Mouse (Mus musculus) liver, embryonic 15.5 days (tissue): Measurements from ENCODE around the gene Ntf3. TPM values are rescaled to one million over a fixed set of nuclear protein-coding genes. Genes with fewer than 3 reads are reported as not detected.

ENCODE experiments used
- ATAC-seq: fragments of 200-750 bp; cut with Nextera tagmentation; 2 replicates; pipeline ENCODE4 v1.8.0; 2017; ENCODE audit warnings: moderate number of reproducible peaks, mild to moderate bottlenecking, moderate library complexity; ENCODE audit not compliant: insufficient read depth
- H3K27ac ChIP-seq: fragments of 300-500 bp; sonication (generic); replicated peaks from 2 replicates; pipeline ENCODE4 v1.5.1; 2015; ENCODE audit warnings: mild to moderate bottlenecking, inconsistent platforms
- H3K27me3 ChIP-seq: fragments of 300-500 bp; sonication (generic); 2 replicates; pipeline ENCODE4 v1.6.1; 2015; ENCODE audit warnings: mild to moderate bottlenecking, inconsistent platforms
- H3K36me3 ChIP-seq: fragments of 300-500 bp; sonication (generic); replicated peaks from 2 replicates; pipeline ENCODE4 v1.6.1; 2015; ENCODE audit warnings: moderate library complexity, mild to moderate bottlenecking, inconsistent platforms
- H3K4me1 ChIP-seq: fragments of 300-500 bp; sonication (generic); replicated peaks from 2 replicates; pipeline ENCODE4 v1.6.1; 2015; ENCODE audit warnings: inconsistent platforms
- H3K4me2 ChIP-seq: fragments of 300-500 bp; sonication (generic); 2 replicates; pipeline ENCODE4 v1.6.1; 2015; ENCODE audit warnings: moderate library complexity, mild to moderate bottlenecking, inconsistent platforms
- H3K4me3 ChIP-seq: fragments of 300-500 bp; sonication (generic); replicated peaks from 2 replicates; pipeline ENCODE4 v1.5.1; 2015; ENCODE audit warnings: mild to moderate bottlenecking, inconsistent platforms
- H3K9ac ChIP-seq: fragments of 300-500 bp; sonication (generic); 2 replicates; pipeline ENCODE4 v1.6.1; 2015; ENCODE audit warnings: moderate library complexity, mild to moderate bottlenecking, inconsistent platforms
- H3K9me3 ChIP-seq: fragments of 300-500 bp; sonication (generic); replicated peaks from 2 replicates; pipeline ENCODE4 v1.6.1; 2016; ENCODE audit warnings: inconsistent platforms
- WGBS: fragments of 180-500 bp; shearing (Covaris S2); methylation state at CpG from one replicate; pipeline ENCODE4 v1.1.7; 2015; ENCODE audit warnings: mixed read lengths; ENCODE audit not compliant: insufficient replicate concordance; 5-methylcytosine and 5-hydroxymethylcytosine counted together
- polyA plus RNA-seq: library from polyadenylated mRNA; unstranded; fragments of >200 nt; fragmentation: Nextera tagmentation; extraction: Ambion mirVana; gene quantifications from 2 replicates; pipeline ENCODE4 v1.2.1, GENCODE M21; 2015

Gene Ntf3
- 0.30 and 0.45 TPM in 2 replicates for polyA plus RNA-seq

DNA sequence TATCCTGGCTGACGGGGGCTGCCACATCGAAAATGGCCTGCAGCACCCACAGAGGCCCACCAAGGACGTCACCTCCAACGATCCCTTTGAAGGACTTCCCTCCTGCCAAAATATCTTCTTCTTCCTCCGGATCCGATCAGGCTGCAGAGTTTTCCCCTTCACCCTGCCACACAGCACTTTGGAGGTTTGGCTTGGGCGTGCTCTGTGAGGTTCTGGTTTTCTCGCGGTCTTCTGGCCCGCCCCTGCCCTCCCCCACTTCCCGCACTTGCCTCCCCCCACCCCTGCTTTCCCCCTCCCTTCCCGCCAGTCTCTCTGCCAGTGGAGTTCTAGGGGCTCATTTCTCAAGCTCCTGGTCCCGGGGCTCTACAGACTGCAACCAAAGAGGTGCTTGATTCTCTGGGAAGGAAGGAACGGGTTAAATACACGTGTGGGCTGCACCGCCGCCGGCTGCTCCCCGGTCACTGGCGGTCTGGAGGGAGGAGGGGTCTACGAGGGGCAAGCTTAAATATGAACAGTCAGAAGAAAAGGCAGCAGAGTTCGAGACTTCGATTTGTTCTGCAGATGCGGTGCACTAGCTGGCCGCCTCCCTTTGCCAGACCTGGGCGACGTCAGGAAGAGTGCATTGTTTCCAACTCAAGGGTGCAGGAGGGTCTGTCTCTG lies at the start of gene Ntf3:
Ntf3 (minus strand) TSS at position 363 of the 660 bp plus-strand sequence.
- Histone ChIP-seq H3K4me2 (no peak within 1 kb of the TSS; the same call in 1 of the 2 replicates), H3K9me3 (no peaks in the 10 kb centered on the region), H3K4me3 (no peak within 1 kb of the TSS), H3K9ac (no peak within 1 kb of the TSS), H3K27me3 (peaks cover 67% of the 10 kb centered on the region), H3K4me1 (no peaks in the 10 kb centered on the region), H3K27ac (no peak within 1 kb of the TSS), H3K36me3 (no peaks in the 10 kb centered on the region)
- no peak for ATAC-seq
- WGBS = under 1% methylated on average over 27 of the region's 27 CpGs

DNA sequence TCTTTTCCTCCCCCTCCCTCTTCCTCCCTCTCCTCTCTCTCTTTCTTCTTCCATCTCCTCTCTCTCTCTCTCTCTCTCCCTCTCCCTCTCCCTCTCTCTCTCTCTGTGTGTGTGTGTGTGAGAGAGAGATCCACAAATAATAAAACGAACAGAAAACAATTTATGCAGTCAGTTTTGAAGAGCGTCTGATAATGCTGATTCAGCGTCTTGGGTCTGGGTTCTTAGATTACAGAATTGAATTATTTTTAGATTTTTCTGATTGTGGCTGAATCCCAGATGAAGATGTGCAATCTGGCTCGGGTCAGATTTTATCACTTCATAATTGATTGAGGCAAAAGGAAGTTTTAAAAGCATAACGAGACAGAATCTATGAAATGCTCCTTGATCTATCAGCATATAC lies 46.6 kb upstream of the Ntf3 start:
- Histone ChIP-seq H3K4me2 (no peak overlapping the region), H3K36me3 (no peaks in the 10 kb centered on the region), H3K9ac (no peak overlapping the region), H3K4me3 (no peak overlapping the region), H3K9me3 (no peaks in the 10 kb centered on the region), H3K4me1 (no peaks in the 10 kb centered on the region), H3K27ac (no peak overlapping the region), H3K27me3 (no peaks in the 10 kb centered on the region)
- no peak for ATAC-seq
- WGBS = 58% methylated on average over 5 of the region's 5 CpGs

DNA sequence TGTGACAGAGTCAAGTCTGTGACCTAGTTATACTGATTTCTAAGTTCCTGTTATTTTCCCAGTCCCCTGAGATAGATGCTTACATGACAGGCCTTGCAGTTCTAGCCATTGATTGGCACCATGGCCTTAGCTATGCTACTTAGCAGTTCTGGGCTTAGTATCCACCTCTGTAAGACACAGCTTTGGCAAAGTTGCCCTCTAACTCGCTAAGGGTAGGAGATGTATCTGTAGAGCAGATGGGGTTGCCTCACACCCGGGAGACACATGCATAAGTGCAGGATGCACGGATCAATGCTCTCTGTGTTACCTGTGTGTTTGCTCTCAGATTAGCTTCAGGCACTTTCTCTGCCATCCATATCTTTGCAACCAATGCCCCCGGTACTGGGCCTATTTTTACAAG lies 36.7 kb upstream of the Ntf3 start:
- no peak for ATAC-seq
- Histone ChIP-seq H3K27me3 (no peaks in the 10 kb centered on the region), H3K27ac (no peak overlapping the region), H3K36me3 (no peaks in the 10 kb centered on the region), H3K9me3 (no peaks in the 10 kb centered on the region), H3K4me3 (no peak overlapping the region), H3K9ac (no peak overlapping the region), H3K4me2 (no peak overlapping the region), H3K4me1 (no peaks in the 10 kb centered on the region)
- 52% methylated on average over 4 of the region's 4 CpGs for WGBS

DNA sequence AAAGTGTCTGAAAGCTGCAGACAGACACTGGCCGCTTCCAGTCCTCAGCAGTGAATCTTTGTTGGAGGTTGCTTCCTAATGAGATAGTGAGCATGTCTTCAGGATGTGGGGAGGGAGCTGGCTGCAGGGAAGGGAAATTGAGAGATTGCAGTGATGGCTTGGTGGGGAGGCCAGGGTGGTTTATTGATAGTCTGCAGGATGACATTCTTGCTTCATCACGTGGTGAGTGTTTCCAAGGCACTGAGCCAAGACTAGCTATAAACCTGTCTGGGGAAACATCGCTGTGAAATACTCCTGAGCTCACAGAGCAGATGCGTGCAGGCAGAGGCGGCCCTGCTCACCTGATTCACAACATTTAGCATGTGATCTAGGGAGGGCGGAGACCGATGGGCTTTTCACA lies 36.2 kb upstream of the Ntf3 start:
- no peaks in the 10 kb centered on the region for H3K27me3 ChIP-seq
- 47% methylated on average over 7 of the region's 7 CpGs for WGBS
- no peak for ATAC-seq
- H3K27ac ChIP-seq = no peak overlapping the region
- H3K9me3 ChIP-seq = no peaks in the 10 kb centered on the region
- H3K4me3 ChIP-seq = no peak overlapping the region
- H3K36me3 ChIP-seq = no peaks in the 10 kb centered on the region
- no peak overlapping the region for H3K4me2 ChIP-seq
- H3K4me1 ChIP-seq = no peaks in the 10 kb centered on the region
- H3K9ac ChIP-seq = no peak overlapping the region

DNA sequence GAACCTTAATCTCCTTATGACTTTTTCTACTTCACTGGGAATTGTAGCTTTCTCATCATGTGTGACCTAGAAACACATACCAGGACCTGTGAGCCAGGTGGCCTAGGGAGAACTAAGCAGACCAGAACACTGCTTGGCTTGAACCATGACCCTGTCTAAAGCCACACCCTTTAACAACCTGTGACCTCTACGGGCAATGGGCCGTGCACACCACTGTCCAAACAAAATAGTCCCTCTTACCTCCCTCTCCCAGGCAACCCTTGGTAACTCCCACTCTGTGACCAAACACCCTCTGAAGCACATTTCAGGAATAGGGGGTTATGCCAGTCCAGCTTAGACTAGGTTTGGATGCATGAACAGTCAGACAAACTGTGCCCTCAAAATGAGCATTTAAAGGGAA lies 35.0 kb upstream of the Ntf3 start:
- no peak overlapping the region for H3K9ac ChIP-seq
- no peak overlapping the region for H3K4me3 ChIP-seq
- H3K4me1 ChIP-seq = no peaks in the 10 kb centered on the region
- no peak for ATAC-seq
- no peak overlapping the region for H3K4me2 ChIP-seq
- WGBS = 61% methylated on average over 2 of the region's 2 CpGs
- H3K9me3 ChIP-seq = no peaks in the 10 kb centered on the region
- no peaks in the 10 kb centered on the region for H3K27me3 ChIP-seq
- H3K27ac ChIP-seq = no peak overlapping the region
- no peaks in the 10 kb centered on the region for H3K36me3 ChIP-seq

DNA sequence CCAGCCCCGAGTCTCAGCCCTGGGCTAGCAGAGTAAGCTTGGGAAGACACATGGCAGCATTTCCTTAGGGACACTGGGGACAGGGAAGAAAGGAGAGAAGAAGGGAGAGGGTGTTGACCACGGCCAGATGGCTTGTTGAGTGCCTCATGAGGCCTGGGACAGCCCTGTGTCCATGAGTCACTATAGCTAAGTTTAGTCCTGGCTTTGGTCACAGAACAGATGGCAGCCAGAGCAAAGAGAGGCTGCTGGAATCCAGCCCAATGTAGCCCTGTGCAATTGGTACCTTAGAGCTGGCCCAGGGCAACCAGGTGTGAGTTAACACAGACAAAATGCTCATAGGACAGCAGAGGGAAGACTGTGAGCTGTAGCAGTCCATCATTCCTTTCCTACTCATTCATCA lies 33.2 kb upstream of the Ntf3 start:
- Histone ChIP-seq H3K4me1 (no peaks in the 10 kb centered on the region), H3K9me3 (no peaks in the 10 kb centered on the region), H3K4me3 (no peak overlapping the region), H3K27me3 (no peaks in the 10 kb centered on the region), H3K27ac (no peak overlapping the region), H3K9ac (no peak overlapping the region), H3K36me3 (no peaks in the 10 kb centered on the region), H3K4me2 (no peak overlapping the region)
- no peak for ATAC-seq
- WGBS = 48% methylated on average over 2 of the region's 2 CpGs

DNA sequence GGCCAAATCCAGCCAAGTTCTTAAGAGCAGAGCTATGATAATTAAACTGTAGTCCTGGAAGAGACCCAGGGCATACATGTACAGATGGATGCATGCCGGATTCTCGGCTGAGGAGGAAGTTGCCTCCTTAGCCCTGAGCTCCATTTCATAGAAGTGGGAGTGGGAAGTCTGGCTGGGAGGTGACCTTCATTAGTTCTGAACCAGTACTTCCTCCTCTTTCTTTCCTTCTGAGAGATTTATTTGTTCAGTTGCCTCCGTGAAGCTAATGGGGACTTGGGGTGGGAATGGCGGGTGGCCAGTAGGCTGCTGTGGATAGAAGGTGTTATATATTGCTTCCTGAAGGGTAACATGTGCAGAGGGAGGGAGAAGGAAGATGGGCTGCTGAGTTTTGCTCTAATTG lies 28.1 kb upstream of the Ntf3 start:
- ATAC-seq = no peak

DNA sequence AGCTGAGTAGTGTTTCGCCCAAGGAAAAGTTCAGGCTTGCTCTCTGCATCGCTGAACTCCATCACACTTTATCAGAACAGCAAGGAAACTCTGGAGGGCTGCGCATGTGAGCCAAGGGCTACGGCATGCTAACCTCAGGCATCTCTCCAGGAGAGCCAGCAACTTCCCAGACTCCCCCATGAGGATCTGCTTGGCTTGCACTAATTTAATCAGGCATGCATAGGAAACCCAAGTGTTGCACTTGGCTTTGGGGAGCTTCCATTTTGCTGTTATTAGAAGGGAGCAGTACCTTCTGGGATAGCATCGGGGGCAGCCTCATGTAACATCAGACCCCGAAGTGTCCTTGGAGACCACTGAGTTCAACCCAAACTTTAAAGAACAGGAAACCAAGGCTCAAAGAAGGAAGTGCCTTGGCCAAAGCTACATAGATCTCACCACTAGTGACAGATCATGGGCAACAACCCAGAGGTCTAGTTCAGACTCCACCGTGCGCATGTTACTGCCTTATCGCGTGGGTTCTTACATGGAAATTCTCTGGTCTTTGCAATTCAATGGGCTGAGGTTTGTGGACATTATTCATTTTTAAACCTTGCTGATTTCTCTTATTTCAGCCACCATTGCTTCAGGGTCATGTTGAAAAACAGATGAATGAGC lies 23.6 kb upstream of the Ntf3 start:
- Histone ChIP-seq H3K27ac (no peak overlapping the region), H3K9ac (no peak overlapping the region), H3K36me3 (no peaks in the 10 kb centered on the region), H3K4me1 (no peaks in the 10 kb centered on the region), H3K27me3 (no peaks in the 10 kb centered on the region), H3K4me3 (no peak overlapping the region), H3K9me3 (no peaks in the 10 kb centered on the region), H3K4me2 (no peak overlapping the region)
- no peak for ATAC-seq
- 51% methylated on average over 10 of the region's 10 CpGs for WGBS

More for the DNA sequence above, 28.1 kb upstream of the Ntf3 start:
- H3K9ac ChIP-seq = no peak overlapping the region
- no peaks in the 10 kb centered on the region for H3K9me3 ChIP-seq
- no peaks in the 10 kb centered on the region for H3K27me3 ChIP-seq
- no peak overlapping the region for H3K27ac ChIP-seq
- H3K4me2 ChIP-seq = no peak overlapping the region
- H3K36me3 ChIP-seq = no peaks in the 10 kb centered on the region
- 39% methylated on average over 4 of the region's 4 CpGs for WGBS
- no peak overlapping the region for H3K4me3 ChIP-seq
- no peaks in the 10 kb centered on the region for H3K4me1 ChIP-seq

DNA sequence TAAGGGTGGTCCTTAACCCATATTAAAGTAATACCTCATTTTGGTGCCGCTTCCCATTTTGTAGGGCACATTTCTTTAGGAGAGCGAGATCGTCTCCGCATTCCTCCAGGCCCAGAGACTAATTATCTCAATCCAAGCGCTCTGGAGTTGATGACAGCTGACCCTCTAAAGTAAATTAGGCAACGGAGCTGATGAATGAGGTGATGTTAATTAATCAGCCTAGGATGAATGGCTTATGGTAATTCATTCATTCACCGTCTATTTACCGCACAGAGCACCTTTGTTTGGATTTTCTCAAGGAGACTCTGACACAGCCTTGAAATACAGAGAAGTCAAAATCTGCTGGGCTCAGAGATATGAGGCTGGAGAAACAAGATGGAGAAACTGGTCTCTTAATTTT lies 20.7 kb upstream of the Ntf3 start:
- no peak overlapping the region for H3K9ac ChIP-seq
- no peak overlapping the region for H3K27ac ChIP-seq
- 66% methylated on average over 8 of the region's 8 CpGs for WGBS
- H3K9me3 ChIP-seq = no peaks in the 10 kb centered on the region
- H3K4me1 ChIP-seq = no peaks in the 10 kb centered on the region
- no peak overlapping the region for H3K4me3 ChIP-seq
- no peak for ATAC-seq
- H3K36me3 ChIP-seq = no peaks in the 10 kb centered on the region
- H3K27me3 ChIP-seq = no peaks in the 10 kb centered on the region
- H3K4me2 ChIP-seq = no peak overlapping the region

DNA sequence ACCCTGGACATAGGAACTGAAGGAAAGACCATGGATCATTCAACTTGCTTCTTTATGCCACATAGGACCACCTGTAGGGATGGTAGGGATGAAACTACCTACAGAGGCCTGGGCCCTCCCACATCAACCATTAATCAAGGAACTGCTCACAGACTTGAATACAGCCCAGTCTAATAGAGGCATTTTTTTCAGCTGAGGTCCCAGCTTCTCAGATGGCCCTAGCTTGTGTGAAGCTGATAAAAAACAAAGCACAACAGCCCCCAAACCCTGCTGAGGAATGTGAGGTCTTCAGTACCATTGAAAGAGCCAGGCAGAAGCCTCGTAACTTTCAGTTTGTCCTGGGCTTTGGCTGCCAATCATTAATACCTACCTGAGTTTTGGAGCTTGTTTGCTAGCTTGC lies 19.4 kb upstream of the Ntf3 start:
- WGBS = 33% methylated on average over 1 of the region's 1 CpGs
- Histone ChIP-seq H3K9me3 (no peaks in the 10 kb centered on the region), H3K36me3 (no peaks in the 10 kb centered on the region), H3K4me2 (no peak overlapping the region), H3K4me3 (no peak overlapping the region), H3K27me3 (no peaks in the 10 kb centered on the region), H3K9ac (no peak overlapping the region), H3K4me1 (no peaks in the 10 kb centered on the region), H3K27ac (no peak overlapping the region)
- ATAC-seq = no peak

DNA sequence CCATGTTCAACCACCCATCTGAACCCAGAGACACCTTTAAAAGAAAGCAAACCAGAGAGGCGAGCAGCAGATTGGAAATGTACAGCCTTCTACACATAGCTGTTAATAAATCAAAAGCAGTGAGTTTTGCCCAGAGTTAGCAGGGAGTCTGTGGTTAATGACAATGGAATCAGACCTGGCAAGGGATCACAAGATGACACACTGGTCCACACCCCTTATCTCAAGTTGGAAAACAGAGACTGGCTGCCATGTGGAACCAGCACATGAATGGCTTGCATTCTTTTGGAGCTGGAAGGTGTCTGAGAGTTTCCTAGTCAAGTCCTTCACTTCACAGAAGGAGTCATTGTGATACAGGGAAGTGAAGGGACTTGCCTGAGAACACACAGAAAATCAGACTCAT lies 5.4 kb upstream of the Ntf3 start:
- no peak for ATAC-seq
- Histone ChIP-seq H3K4me1 (no peaks in the 10 kb centered on the region), H3K9ac (no peak overlapping the region), H3K27ac (no peak overlapping the region), H3K27me3 (peaks cover 14% of the 10 kb centered on the region), H3K4me2 (no peak overlapping the region), H3K4me3 (no peak overlapping the region), H3K36me3 (no peaks in the 10 kb centered on the region), H3K9me3 (no peaks in the 10 kb centered on the region)
- WGBS = 47% methylated on average over 1 of the region's 1 CpGs

DNA sequence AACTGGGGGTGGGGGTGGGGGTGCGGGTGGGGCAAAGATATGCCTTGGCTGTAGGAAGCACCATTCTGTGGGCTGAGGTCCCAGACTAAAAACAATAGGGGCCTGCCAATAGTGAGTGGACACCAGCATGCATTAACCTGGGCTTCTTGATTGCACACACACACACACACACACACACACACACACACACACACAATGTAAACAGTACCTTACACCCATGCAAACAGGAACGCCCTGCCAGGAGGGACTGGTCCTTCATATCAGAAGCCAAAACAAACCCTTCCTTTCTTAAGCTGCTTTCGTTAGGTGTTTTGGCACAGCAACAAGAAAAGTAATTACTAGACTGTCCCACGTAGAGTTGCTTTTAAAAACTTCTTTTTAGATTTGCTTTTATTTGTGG lies 4.1 kb upstream of the Ntf3 start:
- Histone ChIP-seq H3K4me1 (no peaks in the 10 kb centered on the region), H3K27me3 (peaks cover 26% of the 10 kb centered on the region), H3K27ac (no peak overlapping the region), H3K4me2 (no peak overlapping the region), H3K4me3 (no peak overlapping the region), H3K9me3 (no peaks in the 10 kb centered on the region), H3K9ac (no peak overlapping the region), H3K36me3 (no peaks in the 10 kb centered on the region)
- no peak for ATAC-seq
- 45% methylated on average over 4 of the region's 4 CpGs for WGBS
